Mouse (Mus musculus) hindbrain, embryonic 12.5 days (tissue): Measurements from ENCODE around the gene Mgat3. TPM values are rescaled to one million over a fixed set of nuclear protein-coding genes. Genes with fewer than 3 reads are reported as not detected.

Experiments used
- ATAC-seq: fragments of 200-750 bp; cut with Nextera tagmentation; 2 replicates; pipeline ENCODE4 v1.8.0; 2017; ENCODE audit warnings: moderate TSS enrichment; ENCODE audit not compliant: low FRiP score
- H3K27ac ChIP-seq: fragments of 300-500 bp; sonication (generic); 2 replicates; pipeline ENCODE4 v1.5.1; 2016; ENCODE audit warnings: mild to moderate bottlenecking
- H3K27me3 ChIP-seq: fragments of 300-500 bp; sonication (generic); 2 replicates; pipeline ENCODE4 v1.6.1; 2016; ENCODE audit warnings: mild to moderate bottlenecking
- H3K36me3 ChIP-seq: fragments of 300-500 bp; sonication (generic); 2 replicates; pipeline ENCODE4 v1.6.1; 2016; ENCODE audit warnings: mild to moderate bottlenecking
- H3K4me1 ChIP-seq: fragments of 300-500 bp; sonication (generic); 2 replicates; pipeline ENCODE4 v1.6.1; 2016
- H3K4me2 ChIP-seq: fragments of 300-500 bp; sonication (generic); replicated peaks from 2 replicates; pipeline ENCODE4 v1.6.1; 2016; ENCODE audit warnings: mild to moderate bottlenecking
- H3K4me3 ChIP-seq: fragments of 300-500 bp; sonication (generic); 2 replicates; pipeline ENCODE4 v1.5.1; 2016; ENCODE audit warnings: mild to moderate bottlenecking
- H3K9ac ChIP-seq: fragments of 300-500 bp; sonication (generic); 2 replicates; pipeline ENCODE4 v1.6.1; 2016; ENCODE audit warnings: mild to moderate bottlenecking, moderate library complexity
- H3K9me3 ChIP-seq: fragments of 300-500 bp; sonication (generic); replicated peaks from 2 replicates; pipeline ENCODE4 v1.6.1; 2016; ENCODE audit warnings: mild to moderate bottlenecking
- WGBS: fragments of 180-500 bp; shearing (Covaris S2); methylation state at CpG from one replicate; pipeline ENCODE4 v1.1.7; 2016; 5-methylcytosine and 5-hydroxymethylcytosine counted together
- polyA plus RNA-seq: library from polyadenylated mRNA; unstranded; fragments of >200 nt; fragmentation: Nextera tagmentation; extraction: Ambion mirVana; gene quantifications from 2 replicates; pipeline ENCODE4 v1.2.1, GENCODE M21; 2016

Mgat3 gene
- polyA plus RNA-seq, 1 experiment from 2014 or later = 12.0 TPM

GRCm38 (mm10) chr15:80248135-80248534, 74.6 kb downstream of the Mgat3 start:
- H3K27ac ChIP-seq = no peak overlapping the region
- H3K36me3 ChIP-seq = peaks cover 81% of the 10 kb centered on the region
- H3K27me3 ChIP-seq = no peaks in the 10 kb centered on the region
- WGBS = 96% methylated on average over 12 of the region's 12 CpGs
- H3K9me3 ChIP-seq = no peaks in the 10 kb centered on the region
- ATAC-seq = no peak
- no peaks in the 10 kb centered on the region for H3K4me1 ChIP-seq
- H3K4me2 ChIP-seq = no peak overlapping the region
- H3K9ac ChIP-seq = no peak overlapping the region
- H3K4me3 ChIP-seq = no peak overlapping the region

- H3K9me3 ChIP-seq = no peaks in the 10 kb centered on the region
- H3K9ac ChIP-seq = no peak overlapping the region
- no peak overlapping the region for H3K4me2 ChIP-seq
- ATAC-seq = no peak
- H3K27me3 ChIP-seq = no peaks in the 10 kb centered on the region
- 100% methylated on average over 1 of the region's 1 CpGs for WGBS
- no peak overlapping the region for H3K4me3 ChIP-seq
- no peak overlapping the region for H3K27ac ChIP-seq
- peaks cover 78% of the 10 kb centered on the region for H3K36me3 ChIP-seq
- peaks cover 3% of the 10 kb centered on the region; the same call in 1 of the 2 replicates for H3K4me1 ChIP-seq
Measured at GRCm38 (mm10) chr15:80248596-80248995, 75.1 kb downstream of the Mgat3 start.

GRCm38 (mm10) chr15:80249672-80250071, 76.2 kb downstream of the Mgat3 start:
- Histone ChIP-seq H3K9me3 (no peaks in the 10 kb centered on the region), H3K27me3 (no peaks in the 10 kb centered on the region), H3K4me3 (no peak overlapping the region), H3K36me3 (peaks cover 72% of the 10 kb centered on the region), H3K4me1 (peaks cover 14% of the 10 kb centered on the region), H3K9ac (no peak overlapping the region), H3K27ac (no peak overlapping the region), H3K4me2 (no peak overlapping the region)
- no peak for ATAC-seq
- WGBS = 96% methylated on average over 10 of the region's 10 CpGs

GRCm38 (mm10) chr15:80250586-80250985, 77.1 kb downstream of the Mgat3 start:
- Histone ChIP-seq H3K4me1 (peaks cover 14% of the 10 kb centered on the region), H3K27ac (no peak overlapping the region), H3K9ac (no peak overlapping the region), H3K4me3 (no peak overlapping the region), H3K4me2 (no peak overlapping the region), H3K36me3 (peaks cover 65% of the 10 kb centered on the region), H3K9me3 (no peaks in the 10 kb centered on the region), H3K27me3 (no peaks in the 10 kb centered on the region)
- 97% methylated on average over 6 of the region's 6 CpGs for WGBS
- no peak for ATAC-seq

- Histone ChIP-seq H3K9ac (0 out of 2 replicates have a peak overlapping the region, but pooled peaks have one; percentile 23), H3K4me1 (peaks cover 35% of the 10 kb centered on the region), H3K4me3 (no peak overlapping the region), H3K4me2 (no peak overlapping the region), H3K36me3 (peaks cover 59% of the 10 kb centered on the region), H3K9me3 (no peaks in the 10 kb centered on the region), H3K27ac (no peak overlapping the region), H3K27me3 (no peaks in the 10 kb centered on the region)
- no peak for ATAC-seq
- WGBS = 31% methylated on average over 2 of the region's 2 CpGs
Measured at GRCm38 (mm10) chr15:80253530-80253929, 80.0 kb downstream of the Mgat3 start.

GRCm38 (mm10) chr15:80254207-80254606, 80.7 kb downstream of the Mgat3 start:
- peak overlapping the region; percentile 82 for H3K9ac ChIP-seq
- H3K27ac ChIP-seq = peak overlapping the region; percentile 99
- peak overlapping the region; percentile 92 for H3K4me2 ChIP-seq
- no peaks in the 10 kb centered on the region for H3K9me3 ChIP-seq
- peaks cover 57% of the 10 kb centered on the region for H3K36me3 ChIP-seq
- H3K4me3 ChIP-seq = peak overlapping the region; percentile 100
- no peaks in the 10 kb centered on the region for H3K27me3 ChIP-seq
- ATAC-seq = no peak
- H3K4me1 ChIP-seq = peaks cover 38% of the 10 kb centered on the region
- 54% methylated on average over 6 of the region's 6 CpGs for WGBS

- Histone ChIP-seq H3K9ac (peak within 1 kb of the TSS; percentile 100), H3K36me3 (peaks cover 56% of the 10 kb centered on the region)
Measured at GRCm38 (mm10) chr15:80254847-80255645, 81.5 kb downstream of the Mgat3 start, which contains the start of gene Atf4. Gene Atf4 (plus strand): TSS chr15:80255184.

GRCm38 (mm10) chr15:80255646-80256121, 82.2 kb downstream of the Mgat3 start:
- WGBS = under 1% methylated on average over 40 of the region's 51 CpGs
- Histone ChIP-seq H3K9ac (peak overlapping the region; percentile 100), H3K27ac (peak overlapping the region; percentile 99), H3K4me2 (peak overlapping the region; percentile 92), H3K4me3 (peak overlapping the region; percentile 100), H3K9me3 (no peaks in the 10 kb centered on the region), H3K36me3 (peaks cover 55% of the 10 kb centered on the region), H3K4me1 (peaks cover 40% of the 10 kb centered on the region), H3K27me3 (no peaks in the 10 kb centered on the region)
- ATAC-seq = peak; percentile 42

More at GRCm38 (mm10) chr15:80254847-80255645, 81.5 kb downstream of the Mgat3 start, which contains the start of gene Atf4:
- H3K4me1 ChIP-seq = peaks cover 40% of the 10 kb centered on the region
- H3K27me3 ChIP-seq = no peaks in the 10 kb centered on the region
- no peaks in the 10 kb centered on the region for H3K9me3 ChIP-seq
- peak; percentile 97 for ATAC-seq
- H3K27ac ChIP-seq = peak within 1 kb of the TSS; percentile 99
- WGBS = under 1% methylated on average over 61 of the region's 62 CpGs
- H3K4me2 ChIP-seq = peak within 1 kb of the TSS; percentile 92
- H3K4me3 ChIP-seq = peak within 1 kb of the TSS; percentile 100

GRCm38 (mm10) chr15:80256242-80256641, 82.7 kb downstream of the Mgat3 start:
- peaks cover 55% of the 10 kb centered on the region for H3K36me3 ChIP-seq
- H3K9me3 ChIP-seq = no peaks in the 10 kb centered on the region
- peak overlapping the region; percentile 92 for H3K4me2 ChIP-seq
- H3K27me3 ChIP-seq = no peaks in the 10 kb centered on the region
- ATAC-seq = no peak
- WGBS = 12% methylated on average over 16 of the region's 16 CpGs
- peak overlapping the region; percentile 100 for H3K9ac ChIP-seq
- peak overlapping the region; percentile 99 for H3K27ac ChIP-seq
- peaks cover 40% of the 10 kb centered on the region for H3K4me1 ChIP-seq
- H3K4me3 ChIP-seq = peak overlapping the region; percentile 100

GRCm38 (mm10) chr15:80256656-80257601, 83.4 kb downstream of the Mgat3 start:
- H3K36me3 ChIP-seq = peaks cover 48% of the 10 kb centered on the region
- WGBS = 67% methylated on average over 12 of the region's 12 CpGs

GRCm38 (mm10) chr15:80257602-80258239, 84.2 kb downstream of the Mgat3 start:
- 37% methylated on average over 4 of the region's 4 CpGs for WGBS
- Histone ChIP-seq H3K4me1 (peaks cover 40% of the 10 kb centered on the region), H3K36me3 (peaks cover 44% of the 10 kb centered on the region)

More at GRCm38 (mm10) chr15:80256656-80257601, 83.4 kb downstream of the Mgat3 start:
- H3K9ac ChIP-seq = peak overlapping the region; percentile 100
- H3K27me3 ChIP-seq = no peaks in the 10 kb centered on the region
- H3K27ac ChIP-seq = peak overlapping the region; percentile 99
- H3K4me1 ChIP-seq = peaks cover 40% of the 10 kb centered on the region
- no peak for ATAC-seq
- peak overlapping the region; percentile 92 for H3K4me2 ChIP-seq
- H3K9me3 ChIP-seq = no peaks in the 10 kb centered on the region
- H3K4me3 ChIP-seq = peak overlapping the region; percentile 100

More at GRCm38 (mm10) chr15:80257602-80258239, 84.2 kb downstream of the Mgat3 start:
- H3K4me2 ChIP-seq = peak overlapping the region; percentile 92
- peak overlapping the region; percentile 100 for H3K9ac ChIP-seq
- H3K9me3 ChIP-seq = no peaks in the 10 kb centered on the region
- no peaks in the 10 kb centered on the region for H3K27me3 ChIP-seq
- peak overlapping the region; percentile 100; the same call in 1 of the 2 replicates for H3K4me3 ChIP-seq
- peak overlapping the region; percentile 99; the same call in 1 of the 2 replicates for H3K27ac ChIP-seq
- ATAC-seq = no peak
